In genomic region chr12:109437559-109438350, GRCm38 (mm10) we compare ENCODE assay signal across 8 mouse cellular contexts. TPM values are rescaled to one million over a fixed set of nuclear protein-coding genes. Genes with fewer than 3 reads are reported as not detected.
DNase-seq lines count a peak whose midpoint lies in the region; ATAC-seq and TF ChIP-seq lines count a peak whose summit lies in the region.

No protein-coding gene starts in this region.

- no peak overlapping the region for H3K4me3 ChIP-seq in bone marrow macrophage, adult 2 months (ENCODE audit: insufficient read depth, low read length)
- H3K4me3 ChIP-seq in forebrain, embryonic 10.5 days: peak overlapping the region; percentile 29
- peak overlapping the region; percentile 30 for H3K4me3 ChIP-seq in heart, embryonic 15.5 days

- peak overlapping the region; percentile 20; the same call in 1 of the 2 replicates for H3K9ac ChIP-seq in heart, embryonic 15.5 days

- ATAC-seq in CD4-positive, CD25-positive, alpha-beta regulatory T cell, adult 4 months: peak; percentile 85
- peak; percentile 41; the same call in 1 of the 2 replicates for ATAC-seq in heart, embryonic 15.5 days (replicated peaks; ENCODE audit: insufficient number of reproducible peaks, insufficient read depth, low FRiP score, low read depth)
- ATAC-seq in neutrophil, adult 5-6 weeks (ENCODE audit: extremely low read depth, insufficient number of reproducible peaks, low FRiP score, poor library complexity, severe bottlenecking): peak; percentile 50

- DNase-seq in forebrain, embryonic 10.5 days (ENCODE audit: extremely low spot score, low spot score): peak; percentile 82
- DNase-seq in kidney, postnatal 10 days: peak; percentile 90
- DNase-seq in lung, adult 18-20 months: peak; percentile 58 to 71
- DNase-seq in testis, postnatal 14 days (ENCODE audit: low spot score): peak; percentile 84

- H3K27ac ChIP-seq in bone marrow macrophage, adult 2 months (ENCODE audit: insufficient read depth, low read depth, low read length): no peak overlapping the region
- peak overlapping the region; percentile 71 for H3K27ac ChIP-seq in forebrain, embryonic 10.5 days
- peak overlapping the region; percentile 67 for H3K27ac ChIP-seq in heart, embryonic 15.5 days

- TF ChIP-seq POLR2A in bone marrow macrophage, adult 2 months (IDR thresholded peaks at IDR 0.05; ENCODE audit: borderline replicate concordance, low read depth, low read length): no peak

- H3K4me1 ChIP-seq in bone marrow macrophage, adult 2 months (ENCODE audit: control insufficient read depth, insufficient read depth, low read length): no peaks in the 10 kb centered on the region
- H3K4me1 ChIP-seq in forebrain, embryonic 10.5 days: peaks cover 67% of the 10 kb centered on the region
- H3K4me1 ChIP-seq in heart, embryonic 15.5 days (replicated peaks): peaks cover 59% of the 10 kb centered on the region

- peak overlapping the region; percentile 56 for H3K4me2 ChIP-seq in heart, embryonic 15.5 days

- 8% methylated on average over 25 of the region's 25 CpGs for WGBS in forebrain, embryonic 10.5 days
- 6% methylated on average over 25 of the region's 25 CpGs for WGBS in heart, embryonic 15.5 days

- H3K36me3 ChIP-seq in forebrain, embryonic 10.5 days (replicated peaks): no peaks in the 10 kb centered on the region
- no peaks in the 10 kb centered on the region for H3K36me3 ChIP-seq in heart, embryonic 15.5 days

- peaks cover 78% of the 10 kb centered on the region for H3K27me3 ChIP-seq in forebrain, embryonic 10.5 days (ENCODE audit: poor library complexity, severe bottlenecking)
- H3K27me3 ChIP-seq in heart, embryonic 15.5 days: no peaks in the 10 kb centered on the region

- no peaks in the 10 kb centered on the region for H3K9me3 ChIP-seq in forebrain, embryonic 10.5 days
- no peaks in the 10 kb centered on the region for H3K9me3 ChIP-seq in heart, embryonic 15.5 days (replicated peaks)

- TF ChIP-seq CTCF in bone marrow macrophage, adult 2 months (IDR thresholded peaks at IDR 0.05; ENCODE audit: low read depth, low read length): peak; percentile 18; the same call in 1 of the 2 replicates

RNA-seq across cellular contexts. Expression of gene Dlk1, which starts 14.9 kb away (rescaled TPM):
- polyA plus RNA-seq in CD4-positive, CD25-positive, alpha-beta regulatory T cell, adult 4 months (2017; shearing (Covaris generic)): not detected
- not detected in 2 replicates for polyA plus RNA-seq in bone marrow macrophage, adult 2 months (2012; ENCODE audit: insufficient read depth, insufficient read length, missing spikeins)
- polyA plus RNA-seq in forebrain, embryonic 10.5 days (2016; fragmentation: Nextera tagmentation; extraction: Ambion mirVana): 200 and 274 TPM in 2 replicates
- polyA plus RNA-seq in heart, embryonic 15.5 days (2015; fragmentation: Nextera tagmentation; extraction: Ambion mirVana): 131 and 212 TPM in 2 replicates
- not detected in 2 replicates for total RNA-seq in neutrophil, adult 5-6 weeks (2017)

Comparison
In these comparisons a context has a peak if more than half of its experiments do, and no peak if none do; other contexts are left out.
1. RNA of gene Dlk1, which starts 14.9 kb away (polyA plus RNA-seq): 200 to 274 TPM in forebrain, embryonic 10.5 days and 131 to 212 TPM in heart, embryonic 15.5 days; not detected in CD4-positive, CD25-positive, alpha-beta regulatory T cell, adult 4 months and not detected in bone marrow macrophage, adult 2 months; every median in the first group is over 100 times any median in the second.
2. Peak in every context shown above with its lines, with median percentiles within 50 percentile points of each other: ATAC-seq and DNase-seq.